Mouse (Mus musculus) right cerebral cortex, postnatal 36 days (tissue): ENCODE measurements around the gene Abhd6.
"Not testable (repeated sequence)": the region's sequence is repeated elsewhere in the genome, so short reads cannot be mapped to it uniquely, and the experiment has no call there.

Source experiments
- DNase-seq, 2 experiments: peaks; one replicate each; pipeline ENCODE4 v3.0.0; 2022; ENCODE audit warnings: low spot score in 2 of 2, mixed read lengths in 1 of 2

Gene Abhd6

DNA sequence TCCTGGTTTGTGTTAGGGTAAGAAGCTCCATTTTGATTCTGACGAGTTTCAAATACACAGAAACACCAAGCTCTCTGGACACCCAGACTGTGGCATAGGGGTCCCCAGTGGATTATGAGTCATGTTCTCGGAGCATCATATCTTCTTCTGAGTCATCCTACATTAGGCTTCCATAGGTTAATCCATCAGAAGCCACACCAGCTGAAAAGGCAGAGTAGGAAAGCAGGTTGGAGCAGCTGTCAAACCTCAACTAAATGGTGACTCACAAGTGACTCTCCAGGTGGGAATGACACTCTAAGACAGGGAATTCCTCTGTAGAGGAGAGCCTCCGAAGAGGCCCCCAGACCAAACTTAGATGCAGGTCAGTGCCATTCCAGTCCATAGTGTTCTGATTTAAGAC lies 3.7 kb upstream of the Abhd6 start:
- no peak for DNase-seq

- no peak for DNase-seq
These were observed 3.3 kb upstream of the Abhd6 start for GRCm38 (mm10) chr14:7999435-7999834.

- DNase-seq: no peak
These were observed 2.5 kb upstream of the Abhd6 start for GRCm38 (mm10) chr14:8000247-8000646.

- DNase-seq: peak; percentile 54 to 69
These were observed 1.6 kb upstream of the Abhd6 start for GRCm38 (mm10) chr14:8000831-8001685.

GRCm38 (mm10) chr14:8003093-8003670 lies 480 bp downstream of the Abhd6 start:
- peak in 1 of 2 experiments; percentile 34 for DNase-seq

GRCm38 (mm10) chr14:8003727-8004670 lies 1.3 kb downstream of the Abhd6 start:
- no peak for DNase-seq

DNA sequence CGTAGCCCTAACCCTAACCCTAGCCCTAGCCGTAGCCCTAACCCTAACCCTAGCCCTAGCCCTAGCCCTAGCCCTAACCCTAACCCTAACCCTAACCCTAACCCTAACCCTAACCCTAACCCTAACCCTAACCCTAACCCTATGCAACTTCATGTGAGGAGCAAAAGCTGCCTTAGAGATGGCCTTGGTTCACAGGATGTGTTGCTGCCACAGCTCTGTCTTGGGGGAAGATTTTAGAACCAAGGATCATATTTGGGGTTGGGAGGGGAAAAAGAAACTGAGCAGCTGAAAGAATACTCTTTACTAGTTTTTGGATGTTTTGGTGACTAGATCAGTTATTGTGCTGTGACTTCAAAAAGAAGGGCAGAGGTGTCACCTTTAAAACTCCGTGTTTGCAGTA lies 3.4 kb downstream of the Abhd6 start:
- not testable (repeated sequence) for DNase-seq

DNA sequence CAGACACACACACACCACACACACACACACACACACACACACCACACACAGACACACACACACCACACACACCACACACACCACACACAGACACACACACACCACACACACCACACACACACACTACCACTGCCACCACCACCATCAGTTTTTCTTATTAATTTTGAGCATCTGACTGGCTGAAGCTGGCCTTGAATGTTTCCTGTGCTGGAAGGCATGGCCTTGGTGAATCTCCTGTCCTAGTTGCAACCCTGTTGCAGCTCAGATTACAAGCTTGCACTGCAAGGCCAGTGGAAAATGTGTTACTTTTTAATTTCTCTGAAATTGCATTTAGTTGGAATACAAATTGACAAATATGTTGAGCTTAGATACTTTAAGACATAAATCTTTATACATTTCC lies 4.4 kb downstream of the Abhd6 start:
- no peak for DNase-seq

DNA sequence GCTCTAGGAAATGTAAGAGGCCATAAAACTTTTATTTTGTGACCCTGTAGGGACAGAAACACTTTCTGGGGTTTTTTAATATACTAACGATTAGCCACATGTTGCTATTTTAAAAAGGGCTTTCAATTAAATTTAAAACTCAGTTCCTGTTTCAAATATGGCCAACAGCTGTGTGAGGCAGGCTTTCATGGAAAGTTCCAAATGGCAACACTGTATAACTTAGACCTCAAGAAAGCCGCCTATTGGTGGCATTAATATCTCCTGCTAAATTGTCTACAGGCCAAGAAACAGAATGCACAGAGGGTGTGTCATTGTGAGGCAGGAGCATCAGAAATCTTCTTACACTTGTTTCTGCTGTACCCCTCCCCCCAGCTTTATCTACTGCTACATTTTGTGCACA lies 4.8 kb downstream of the Abhd6 start:
- DNase-seq: no peak

- DNase-seq: no peak
These were observed 5.2 kb downstream of the Abhd6 start for GRCm38 (mm10) chr14:8007923-8008322.

DNA sequence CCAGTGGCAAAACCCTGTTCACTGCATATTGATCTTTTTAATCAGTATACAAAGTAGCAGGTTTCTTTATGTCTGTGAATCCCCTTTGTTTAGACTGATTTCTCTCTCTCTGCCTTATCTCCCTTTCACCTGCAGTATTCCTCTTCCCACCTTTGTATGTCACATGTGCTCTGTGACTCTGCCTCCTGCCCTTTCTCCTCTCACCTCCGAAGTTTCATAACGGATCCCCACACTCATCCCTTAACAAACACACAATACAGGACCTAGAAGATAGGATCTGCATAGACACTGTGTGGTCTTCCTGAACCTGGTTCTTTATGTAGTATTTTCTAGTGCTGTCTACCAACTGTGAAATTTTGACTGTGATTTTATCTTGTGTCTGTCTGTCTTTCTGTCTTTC lies 8.6 kb downstream of the Abhd6 start:
- no peak for DNase-seq

DNA sequence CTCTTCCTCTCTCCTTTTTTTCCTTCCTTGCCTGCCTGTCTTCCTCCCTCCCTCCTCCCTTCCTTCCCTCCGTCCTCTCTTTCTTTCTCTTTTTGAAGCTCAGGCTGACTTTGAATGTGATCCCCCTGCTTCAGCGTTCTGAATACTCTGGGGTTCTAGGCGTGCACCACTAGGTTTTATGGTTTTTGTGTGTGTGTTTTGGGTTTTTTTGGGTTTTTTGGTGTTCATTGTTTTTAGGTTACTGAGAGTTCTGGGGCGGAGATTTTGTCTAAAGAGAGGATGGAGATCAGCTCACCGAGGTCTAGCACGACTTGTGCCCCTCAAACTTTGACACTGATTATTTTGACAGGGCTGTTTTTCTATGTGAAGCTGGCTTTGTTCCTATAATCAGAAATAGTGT lies 9.2 kb downstream of the Abhd6 start:
- DNase-seq: no peak

GRCm38 (mm10) chr14:8015756-8016155 lies 13.1 kb downstream of the Abhd6 start:
- no peak for DNase-seq

DNA sequence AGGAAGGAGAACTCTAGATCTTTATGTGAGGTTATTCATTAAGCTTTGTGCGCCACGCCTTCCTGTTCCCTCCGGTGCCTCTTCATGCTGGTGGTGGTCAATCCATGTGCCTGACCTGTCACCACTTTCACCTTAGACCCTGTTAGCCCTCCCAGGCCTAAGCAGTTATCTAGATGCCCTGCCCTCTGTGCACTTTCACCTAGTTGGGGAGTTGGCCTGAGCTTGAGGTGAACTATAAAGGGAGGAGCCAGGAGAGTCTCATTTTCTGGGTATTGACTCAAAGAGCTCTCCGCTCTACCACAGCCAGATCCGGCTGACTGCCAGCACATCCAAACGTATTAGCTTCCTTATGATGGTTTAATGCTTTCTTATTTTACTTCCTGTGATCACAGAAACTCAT lies 13.6 kb downstream of the Abhd6 start:
- DNase-seq: no peak

DNA sequence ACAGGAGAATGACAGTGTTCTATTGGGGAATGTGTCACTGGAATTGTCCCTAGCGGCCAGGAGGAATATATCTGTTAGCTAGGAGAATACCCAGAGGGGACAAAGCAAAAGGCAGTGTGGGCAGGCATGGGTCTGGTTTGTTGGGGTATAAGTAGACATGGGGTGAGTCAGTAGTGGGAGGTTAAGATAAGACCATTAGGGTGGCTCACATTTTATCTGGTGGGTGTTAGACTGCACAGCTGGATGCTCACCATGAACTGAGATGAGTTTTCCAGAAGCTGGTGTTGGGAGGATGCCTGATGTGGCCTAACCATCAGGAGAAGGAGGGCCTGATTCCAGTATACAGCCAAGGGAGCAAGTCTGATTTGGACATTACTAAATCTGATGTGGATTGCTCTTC lies 14.2 kb downstream of the Abhd6 start:
- DNase-seq: no peak

DNA sequence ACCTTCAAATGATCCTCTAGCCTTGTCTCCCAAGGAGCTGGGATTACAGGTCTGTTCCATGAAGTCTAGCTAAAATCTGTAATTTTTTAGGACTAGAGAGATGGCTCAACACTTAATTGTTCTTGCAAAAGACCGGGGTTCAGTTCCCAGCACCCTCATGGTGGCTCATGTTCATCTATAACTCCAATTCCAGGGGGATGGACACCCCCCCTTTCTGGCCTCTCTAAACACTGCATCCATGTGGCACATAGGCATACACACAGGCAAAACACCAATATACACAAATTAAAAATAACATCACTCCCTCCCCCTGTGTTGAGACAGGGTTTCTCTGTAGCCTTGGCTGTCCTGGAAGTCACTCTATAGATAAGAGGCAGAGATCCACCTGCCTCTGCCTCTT lies 17.3 kb downstream of the Abhd6 start:
- DNase-seq: no peak

- no peak for DNase-seq
These were observed 17.8 kb downstream of the Abhd6 start for GRCm38 (mm10) chr14:8020546-8020945.

GRCm38 (mm10) chr14:8024469-8024868 lies 21.8 kb downstream of the Abhd6 start:
- DNase-seq: no peak

GRCm38 (mm10) chr14:8024936-8025335 lies 22.2 kb downstream of the Abhd6 start:
- DNase-seq: no peak

- no peak for DNase-seq
These were observed 24.2 kb downstream of the Abhd6 start for GRCm38 (mm10) chr14:8026769-8027531.

- no peak for DNase-seq
These were observed 25.4 kb downstream of the Abhd6 start for GRCm38 (mm10) chr14:8028086-8028485.

- DNase-seq: no peak
These were observed 27.1 kb downstream of the Abhd6 start for GRCm38 (mm10) chr14:8029752-8030151.
